Mouse (Mus musculus): ENCODE measurements around the gene Zfp367.

Zfp367 gene

GRCm38 (mm10) chr13:64153083-64153682, at the start of gene Zfp367:
TSS of gene Zfp367 (minus strand) at chr13:64153202.
- DNase-seq (ENCODE audit: low spot score) = peak; percentile 100

- DNase-seq (ENCODE audit: low spot score) = no peak
Observed at GRCm38 (mm10) chr13:64200911-64201310, 47.9 kb upstream of the Zfp367 start.

- DNase-seq (ENCODE audit: low spot score) = no peak
Observed at GRCm38 (mm10) chr13:64198310-64198709, 45.3 kb upstream of the Zfp367 start.

GRCm38 (mm10) chr13:64197899-64198298, 44.9 kb upstream of the Zfp367 start:
- DNase-seq (ENCODE audit: low spot score) = no peak

GRCm38 (mm10) chr13:64187065-64187464, 34.1 kb upstream of the Zfp367 start:
- no peak for DNase-seq (ENCODE audit: low spot score)

- no peak for DNase-seq (ENCODE audit: low spot score)
Observed at GRCm38 (mm10) chr13:64186516-64186915, 33.5 kb upstream of the Zfp367 start.

GRCm38 (mm10) chr13:64185586-64185985, 32.6 kb upstream of the Zfp367 start:
- DNase-seq (ENCODE audit: low spot score) = no peak

GRCm38 (mm10) chr13:64185176-64185575, 32.2 kb upstream of the Zfp367 start:
- DNase-seq (ENCODE audit: low spot score) = no peak

- DNase-seq (ENCODE audit: low spot score) = no peak
Observed at GRCm38 (mm10) chr13:64184361-64184760, 31.4 kb upstream of the Zfp367 start.

GRCm38 (mm10) chr13:64183583-64183982, 30.6 kb upstream of the Zfp367 start:
- no peak for DNase-seq (ENCODE audit: low spot score)

GRCm38 (mm10) chr13:64182091-64182490, 29.1 kb upstream of the Zfp367 start:
- DNase-seq (ENCODE audit: low spot score) = no peak

- DNase-seq (ENCODE audit: low spot score) = no peak
Observed at GRCm38 (mm10) chr13:64180888-64181287, 27.9 kb upstream of the Zfp367 start.

GRCm38 (mm10) chr13:64180300-64180699, 27.3 kb upstream of the Zfp367 start:
- no peak for DNase-seq (ENCODE audit: low spot score)

- DNase-seq (ENCODE audit: low spot score) = no peak
Observed at GRCm38 (mm10) chr13:64178746-64179652, 26.0 kb upstream of the Zfp367 start.

- no peak for DNase-seq (ENCODE audit: low spot score)
Observed at GRCm38 (mm10) chr13:64178000-64178399, 25.0 kb upstream of the Zfp367 start.

GRCm38 (mm10) chr13:64169746-64170145, 16.7 kb upstream of the Zfp367 start:
- no peak for DNase-seq (ENCODE audit: low spot score)

GRCm38 (mm10) chr13:64163147-64163715, 10.2 kb upstream of the Zfp367 start:
- DNase-seq (ENCODE audit: low spot score) = no peak

GRCm38 (mm10) chr13:64162626-64163025, 9.6 kb upstream of the Zfp367 start:
- no peak for DNase-seq (ENCODE audit: low spot score)

- DNase-seq (ENCODE audit: low spot score) = peak; percentile 12
Observed at GRCm38 (mm10) chr13:64161916-64162611, 9.1 kb upstream of the Zfp367 start.

- peak; percentile 97 for DNase-seq (ENCODE audit: low spot score)
Observed at GRCm38 (mm10) chr13:64161548-64161915, 8.5 kb upstream of the Zfp367 start, which contains the start of gene Habp4. TSS of gene Habp4 (plus strand) at chr13:64161824.

GRCm38 (mm10) chr13:64156966-64157365, 4.0 kb upstream of the Zfp367 start:
- no peak for DNase-seq (ENCODE audit: low spot score)

- no peak for DNase-seq (ENCODE audit: low spot score)
Observed at GRCm38 (mm10) chr13:64155171-64155571, 2.2 kb upstream of the Zfp367 start.
